Mouse (Mus musculus) heart, adult 18-20 months (tissue): ENCODE data around the gene Gpatch8. TPM values are rescaled to one million over a fixed set of nuclear protein-coding genes. Genes with fewer than 3 reads are reported as not detected.
A peak's percentile ranks its signal among the peaks of the same experiment; 100 is the strongest.
"Not testable (repeated sequence)": the region's sequence is repeated elsewhere in the genome, so short reads cannot be mapped to it uniquely, and the experiment has no call there.

Experiments
- DNase-seq, 2 experiments: peaks; one replicate each; pipeline ENCODE4 v3.0.0; 2021 to 2022; ENCODE audit warnings: mixed read lengths in 1 of 2
- total RNA-seq, 2 experiments: library from RNA; stranded (reverse); gene quantifications; 2 replicates each; pipeline ENCODE4 v1.2.3; 2021

The Gpatch8 gene
- total RNA-seq, 2 experiments from 2014 or later = 17.3 to 18.6 TPM

DNA sequence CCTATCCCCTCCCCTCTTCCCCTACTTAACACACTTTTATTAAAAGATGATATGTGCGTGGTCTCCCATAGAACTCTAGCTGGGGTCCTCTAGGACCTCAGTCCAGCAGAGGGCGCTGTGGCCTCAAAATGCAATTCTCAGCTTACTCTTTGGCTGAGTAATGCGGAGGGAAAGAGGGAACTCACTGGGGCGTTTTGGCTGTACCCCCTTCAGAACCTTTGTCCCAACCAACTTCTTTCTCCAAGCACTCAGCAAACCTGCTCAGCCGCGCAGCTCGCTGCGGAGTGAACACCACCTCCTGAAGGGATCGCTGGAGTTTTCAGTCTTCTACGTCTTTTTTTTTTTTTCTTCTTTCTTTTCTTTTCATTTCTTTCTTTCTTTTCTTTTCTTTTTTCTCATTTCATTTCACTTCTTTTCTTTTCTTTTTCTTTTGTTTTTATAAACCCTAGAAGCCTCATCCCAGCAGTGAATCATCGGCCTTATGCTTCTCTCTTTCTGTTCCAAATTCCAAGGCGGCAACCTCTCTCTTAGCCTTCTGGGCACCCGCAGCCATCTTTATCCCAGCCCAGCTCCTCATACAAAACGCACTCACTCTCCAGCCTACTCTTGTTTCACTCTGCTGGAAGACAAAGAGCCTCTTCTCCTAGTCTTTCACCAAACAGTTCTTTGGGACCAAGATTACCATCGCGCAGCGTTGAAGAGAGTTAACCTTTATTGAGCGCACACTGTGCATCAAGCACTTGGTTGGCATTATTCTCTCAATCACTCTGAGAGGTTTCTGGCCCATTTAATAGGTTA lies 16.9 kb upstream of the Gpatch8 start:
- peak; percentile 83 to 94 for DNase-seq

DNA sequence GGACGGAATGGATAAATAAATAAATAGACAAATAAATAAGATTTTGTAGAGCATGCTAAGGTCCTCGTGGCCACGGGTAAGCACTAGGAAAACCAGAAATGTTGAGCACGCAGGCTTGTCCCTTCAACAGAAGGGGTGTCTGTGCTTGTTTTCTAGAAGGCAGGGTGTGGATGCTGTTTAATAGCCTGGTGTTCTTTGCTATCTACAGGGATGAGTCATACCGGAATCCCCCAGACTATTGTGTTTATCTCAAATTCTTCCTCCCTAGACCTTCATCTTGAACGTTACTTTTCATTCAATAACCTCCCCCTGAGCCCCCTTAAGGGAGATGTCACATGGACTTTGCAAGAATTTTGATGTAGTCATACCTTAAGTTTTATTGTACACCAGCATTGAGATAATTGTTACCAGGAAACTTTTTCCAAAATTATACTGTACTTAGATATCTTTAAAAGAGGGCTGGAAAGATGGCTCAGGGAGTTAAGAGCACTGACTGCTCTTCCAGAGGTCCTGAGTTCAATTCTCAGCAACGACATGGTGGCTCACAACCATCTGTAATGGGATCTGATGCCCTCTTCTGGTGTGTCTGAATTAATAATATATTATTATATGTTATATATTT lies 12.7 kb upstream of the Gpatch8 start:
- no peak for DNase-seq

GRCm38 (mm10) chr11:102568191-102568590 lies 12.0 kb upstream of the Gpatch8 start:
- no peak for DNase-seq

GRCm38 (mm10) chr11:102567723-102568122 lies 11.5 kb upstream of the Gpatch8 start:
- DNase-seq = no peak

GRCm38 (mm10) chr11:102567157-102567556 lies 11.0 kb upstream of the Gpatch8 start:
- no peak for DNase-seq

- no peak for DNase-seq
These were observed 10.1 kb upstream of the Gpatch8 start for GRCm38 (mm10) chr11:102566290-102566689.

DNA sequence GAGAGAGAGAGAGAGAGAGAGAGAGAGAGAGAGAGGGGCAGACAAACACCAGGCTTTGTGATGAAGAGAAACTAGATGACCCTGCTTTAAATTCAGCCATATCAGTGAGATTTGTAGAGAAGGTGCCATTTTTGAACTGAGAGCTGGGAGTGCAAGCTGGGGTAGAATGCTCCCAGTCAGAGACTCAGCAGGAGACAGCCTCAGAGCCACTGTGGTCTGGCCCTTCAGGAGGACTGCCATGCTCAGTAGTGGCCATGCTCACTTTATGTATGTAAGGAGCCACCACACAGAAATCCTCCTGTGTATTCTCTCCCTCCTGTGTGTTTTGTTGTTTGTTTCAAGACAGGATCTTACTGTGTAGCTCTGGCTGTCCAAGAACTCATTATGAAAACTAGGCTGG lies 9.5 kb upstream of the Gpatch8 start:
- no peak for DNase-seq

DNA sequence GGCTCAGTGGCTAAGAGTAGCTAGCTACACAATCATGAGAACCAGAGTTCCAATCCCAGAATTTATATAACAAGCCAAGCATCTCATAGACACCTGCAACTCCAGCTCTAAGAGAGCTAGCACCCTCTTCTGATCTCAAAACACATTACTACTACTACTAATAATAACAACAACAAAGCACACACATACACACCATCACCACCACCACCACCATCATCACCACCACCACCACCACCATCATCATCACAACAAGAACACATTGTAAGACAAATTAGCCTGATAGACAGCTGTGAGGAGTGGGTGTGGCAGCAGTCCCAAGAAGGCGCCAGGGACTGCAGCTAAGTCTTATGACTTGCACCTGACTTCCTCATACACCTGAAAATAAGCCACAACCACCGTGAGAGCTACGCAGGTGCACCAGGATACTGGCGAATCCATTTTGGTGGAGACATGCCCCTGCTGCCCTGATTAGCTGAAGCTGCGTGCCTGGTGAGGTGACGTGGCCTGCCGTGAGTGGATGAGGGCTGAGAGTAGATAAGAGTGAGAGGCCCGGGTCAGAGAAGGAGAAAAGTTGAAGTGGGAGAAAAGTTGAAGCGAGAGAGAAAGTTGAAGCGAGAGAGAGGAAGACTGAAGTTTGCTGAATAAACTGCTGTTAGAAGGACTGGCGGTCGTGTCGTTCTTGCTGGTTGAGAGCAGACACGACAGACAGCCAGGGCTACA lies 8.9 kb upstream of the Gpatch8 start:
- not testable (repeated sequence) for DNase-seq

DNA sequence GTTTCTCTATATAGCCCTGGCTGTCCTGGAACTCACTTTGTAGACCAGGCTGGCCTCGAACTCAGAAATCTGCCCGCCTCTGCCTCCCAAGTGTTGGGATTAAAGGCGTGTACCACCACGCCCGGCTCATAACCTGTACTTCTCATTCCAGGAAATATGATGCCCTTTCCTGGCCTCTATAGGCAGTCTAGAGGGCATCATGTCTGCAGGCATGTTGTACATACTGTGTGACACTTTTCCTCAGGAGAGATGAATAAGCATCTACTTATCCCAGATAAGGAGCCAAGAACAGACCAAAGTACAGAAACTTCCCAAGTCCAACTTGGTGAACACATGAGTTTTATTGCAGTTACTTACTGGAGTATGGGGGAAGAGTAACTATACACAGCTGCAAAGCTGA lies 2.5 kb upstream of the Gpatch8 start:
- DNase-seq = no peak

DNA sequence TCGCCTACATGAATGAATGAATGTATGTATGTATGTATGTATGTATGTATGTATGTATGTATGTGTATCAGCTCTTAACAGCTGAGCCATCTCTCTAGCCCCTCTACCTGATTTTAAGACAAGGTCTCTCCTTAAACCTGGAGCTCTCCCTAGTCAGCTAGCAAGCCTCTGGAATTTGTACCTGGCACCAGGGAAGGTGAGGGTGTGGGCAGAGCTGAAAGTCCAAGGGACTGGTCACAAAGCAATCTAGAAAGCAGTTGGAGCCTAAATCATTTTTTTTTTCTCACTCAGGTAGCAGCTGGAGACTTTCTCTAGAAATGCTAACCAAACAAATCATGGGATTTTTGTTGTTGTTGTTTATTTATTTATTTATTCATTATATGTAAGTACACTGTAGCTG lies 1.2 kb upstream of the Gpatch8 start:
- DNase-seq = no peak

DNA sequence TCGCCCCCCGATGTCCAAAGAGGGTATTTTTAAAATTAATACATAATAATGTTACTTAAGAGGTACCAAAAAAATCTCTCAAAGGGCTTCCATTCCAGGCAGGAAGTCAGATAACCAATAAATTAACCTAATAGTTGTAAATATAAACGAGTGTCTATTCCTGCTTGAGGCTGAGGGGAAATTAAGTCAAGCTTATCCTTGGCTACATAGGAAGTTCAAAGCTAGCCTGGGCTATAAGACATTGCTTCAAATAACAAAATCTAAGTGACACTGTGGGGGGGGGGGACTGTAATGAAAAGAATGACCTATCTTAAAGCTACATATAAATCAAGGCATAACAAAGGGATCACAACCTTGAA lies 503 bp upstream of the Gpatch8 start:
- no peak for DNase-seq

- DNase-seq = no peak
These were observed 677 bp downstream of the Gpatch8 start for GRCm38 (mm10) chr11:102555400-102556030.

DNA sequence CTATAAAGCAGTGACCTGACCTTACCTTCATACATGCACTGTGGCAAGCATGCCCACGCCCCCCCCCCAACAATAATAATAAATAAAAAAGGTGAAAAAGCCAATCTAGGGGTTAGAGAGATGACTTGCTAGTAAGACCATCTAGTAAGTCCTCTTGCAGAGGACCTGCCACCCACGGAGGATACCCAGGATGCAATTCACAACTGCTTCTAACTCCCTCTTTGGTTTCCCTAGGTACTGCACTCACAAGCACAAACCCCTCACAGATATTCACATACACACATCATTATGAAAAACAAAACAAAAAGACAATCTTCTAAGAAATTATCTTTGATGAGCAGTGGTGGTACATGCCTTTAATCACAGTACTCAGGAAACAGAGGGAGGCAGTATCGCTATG lies 4.1 kb downstream of the Gpatch8 start:
- no peak for DNase-seq

DNA sequence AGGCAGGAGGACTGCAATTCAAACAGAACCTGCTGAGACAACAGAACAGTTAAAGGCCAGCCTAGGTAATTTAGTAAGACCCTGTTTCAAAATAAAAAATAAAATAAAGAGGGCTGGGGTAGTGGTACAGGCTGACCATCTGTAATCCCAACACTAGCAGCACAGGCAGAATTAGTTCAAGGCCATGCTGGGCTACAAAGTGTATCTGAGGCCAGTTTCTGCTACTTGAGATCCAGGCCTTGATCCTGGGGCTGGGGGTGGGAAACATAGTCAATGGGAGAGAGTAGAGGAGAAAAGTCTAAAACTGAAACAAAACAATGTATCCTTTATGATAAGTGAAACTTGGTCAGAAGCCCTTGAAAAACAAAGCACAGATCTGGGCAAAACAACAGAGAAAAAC lies 5.0 kb downstream of the Gpatch8 start:
- no peak for DNase-seq

DNA sequence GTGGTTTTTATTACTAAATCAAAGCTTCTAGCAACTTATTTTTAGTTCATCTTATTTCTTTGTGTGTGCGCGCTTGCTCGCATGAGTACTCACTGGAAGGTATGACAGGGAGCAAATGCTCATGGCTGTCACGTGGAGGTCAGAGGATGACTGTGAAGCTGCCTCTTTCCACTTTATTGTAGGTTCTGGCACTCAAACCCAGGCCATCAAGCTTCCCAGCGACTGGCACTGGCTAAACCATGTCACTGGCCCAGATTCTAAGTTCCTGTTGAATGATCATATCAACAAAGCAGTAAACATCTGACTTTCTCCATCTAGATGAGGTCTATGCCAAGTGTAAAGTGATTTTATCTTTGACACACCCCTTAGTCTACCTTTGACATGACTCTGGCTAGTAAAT lies 14.7 kb downstream of the Gpatch8 start:
- DNase-seq = no peak

DNA sequence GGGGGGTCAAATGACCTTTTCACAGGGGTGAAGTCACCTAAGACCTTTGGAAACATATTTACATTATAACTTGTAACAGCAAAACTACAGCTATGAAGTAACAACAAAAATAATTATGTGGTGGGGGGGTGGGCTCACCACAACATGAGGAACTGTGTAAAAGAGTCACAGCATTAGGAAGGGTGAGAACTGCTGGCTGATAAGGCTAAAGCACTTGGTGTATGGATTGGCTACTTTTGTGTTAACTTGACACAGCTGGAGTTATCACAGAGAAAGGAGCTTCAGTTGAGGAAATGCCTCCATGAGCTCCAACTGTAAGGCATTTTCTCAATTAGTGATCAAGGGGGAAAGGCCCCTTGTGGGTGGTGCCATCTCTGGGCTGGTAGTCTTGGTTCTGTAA lies 15.9 kb downstream of the Gpatch8 start:
- not testable (repeated sequence) for DNase-seq

DNA sequence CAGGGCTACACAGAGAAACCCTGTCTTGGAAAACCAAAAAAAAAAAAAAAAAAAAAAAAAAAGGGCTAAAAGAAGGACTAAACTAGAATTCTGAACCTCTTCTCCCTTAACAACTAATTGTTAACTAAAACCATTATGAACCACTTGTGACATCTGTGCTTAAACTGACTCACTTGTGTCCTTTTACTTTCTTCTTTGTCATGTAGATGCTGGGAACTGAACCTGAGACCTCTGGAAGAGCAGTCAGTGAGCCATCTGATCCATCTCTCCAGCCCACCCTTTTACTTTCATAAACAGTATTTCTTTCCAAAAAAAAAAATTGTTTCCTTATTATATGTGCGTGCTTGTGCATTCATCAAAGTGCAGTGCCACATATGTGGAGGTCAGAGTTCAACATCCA lies 16.5 kb downstream of the Gpatch8 start:
- DNase-seq = no peak

GRCm38 (mm10) chr11:102536210-102536609 lies 20.0 kb downstream of the Gpatch8 start:
- DNase-seq = no peak

GRCm38 (mm10) chr11:102534078-102534477 lies 22.1 kb downstream of the Gpatch8 start:
- no peak for DNase-seq

DNA sequence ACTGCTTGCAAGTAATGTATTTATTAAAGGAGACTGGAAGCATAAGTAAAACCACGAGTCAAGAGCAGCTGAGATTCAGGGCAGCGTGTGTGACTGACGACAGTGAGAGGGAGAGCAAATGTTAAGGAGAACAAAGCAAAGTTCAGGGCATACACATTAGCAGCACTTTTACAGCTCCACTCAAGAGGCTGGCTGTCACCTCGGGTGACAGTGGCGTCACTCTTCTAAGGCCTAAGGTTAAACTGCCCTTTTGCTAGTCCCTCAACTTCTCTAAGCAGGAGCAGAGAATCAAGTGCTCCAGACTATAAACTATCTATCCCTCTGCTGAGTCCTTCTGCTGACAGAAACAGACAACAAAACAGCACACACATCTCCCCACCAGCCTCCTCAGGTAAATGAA lies 24.8 kb downstream of the Gpatch8 start:
- DNase-seq = no peak

- DNase-seq = no peak
These were observed 41.3 kb downstream of the Gpatch8 start for GRCm38 (mm10) chr11:102514793-102515424.

DNA sequence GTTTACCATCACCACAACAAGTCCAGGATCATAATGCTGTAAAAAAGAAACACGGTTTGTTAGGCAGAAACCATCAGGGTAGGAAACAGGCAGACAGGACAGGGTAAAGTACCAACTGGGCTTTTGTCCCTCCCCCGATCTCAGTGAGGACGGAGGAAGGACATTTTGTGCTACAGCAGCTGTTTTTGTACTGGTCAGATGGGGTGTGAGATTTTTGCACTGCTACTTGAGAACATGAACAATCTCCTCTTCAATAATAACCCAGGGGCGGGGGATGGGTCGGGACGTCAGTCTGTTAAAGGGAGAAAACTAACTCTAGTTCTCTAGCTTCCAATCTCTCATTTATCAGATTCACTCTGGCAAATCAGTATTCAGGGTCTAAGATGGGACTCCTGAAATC lies 46.0 kb downstream of the Gpatch8 start:
- DNase-seq = peak; percentile 34 to 40
